Mouse (Mus musculus) bone marrow, adult 2 months (tissue): ENCODE measurements around the gene Olfr794.

Experiments used
- CTCF ChIP-seq: fragments of 200-500 bp; IDR thresholded peaks from 2 replicates; pipeline ENCODE4 v1.5.1; 2011; ENCODE audit warnings: low read length, control low read depth; ENCODE audit not compliant: control insufficient read depth, insufficient read depth
- POLR2A ChIP-seq: fragments of 200-500 bp; IDR thresholded peaks from 2 replicates; pipeline ENCODE4 v1.6.1; 2011; ENCODE audit warnings: low read depth, mild to moderate bottlenecking, control low read depth, low read length, borderline replicate concordance; ENCODE audit not compliant: control insufficient read depth

DNA sequence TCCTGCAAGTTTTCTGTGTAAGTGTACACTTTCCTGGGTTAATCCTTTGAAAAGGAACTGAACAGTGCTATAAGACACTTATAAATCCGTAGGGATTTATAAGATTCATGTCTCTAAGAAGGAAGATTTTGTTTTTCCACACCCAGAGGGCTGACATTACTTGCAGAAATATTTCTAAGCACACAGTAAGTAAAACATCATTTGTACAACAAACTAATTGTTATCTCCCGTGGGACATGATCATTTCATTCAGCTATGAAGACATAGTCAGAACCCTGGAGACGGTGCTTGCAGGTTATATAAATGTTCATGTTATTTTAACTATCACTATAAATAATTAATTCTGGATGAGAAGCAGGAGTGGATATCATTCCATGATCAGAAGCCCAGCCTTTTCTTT lies 46.0 kb upstream of the Olfr794 start, which contains the start of gene Olfr791:
- TF ChIP-seq CTCF (no peak), POLR2A (no peak)
